Mouse (Mus musculus): Measurements from ENCODE around the gene Mgat1.

Mgat1 gene

GRCm38 (mm10) chr11:49241471-49241870 is 2.5 kb upstream of the Mgat1 start:
- DNase-seq (ENCODE audit: low spot score): no peak

GRCm38 (mm10) chr11:49242944-49243626 is 906 bp upstream of the Mgat1 start:
- no peak for DNase-seq (ENCODE audit: low spot score)

DNA sequence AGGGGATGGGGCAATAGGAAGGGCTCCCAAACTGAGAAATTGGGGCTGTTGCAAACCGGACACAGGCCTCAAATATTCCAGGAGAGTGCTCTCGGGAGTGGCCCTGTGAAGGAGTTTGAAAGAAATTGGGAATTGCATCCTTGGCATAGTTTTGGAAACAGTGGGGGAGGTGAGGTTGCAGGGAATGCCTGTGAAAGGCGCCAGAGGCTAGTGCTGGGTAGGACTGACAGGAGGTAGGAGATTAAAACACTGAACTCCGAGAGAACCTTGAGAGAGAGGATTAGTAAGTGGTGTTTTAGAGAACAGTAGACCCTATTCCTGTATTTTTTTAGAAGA is 572 bp downstream of the Mgat1 start:
- DNase-seq (ENCODE audit: low spot score): no peak

- peak; percentile 39 for DNase-seq (ENCODE audit: low spot score)
Measured at GRCm38 (mm10) chr11:49245176-49245575, 1.2 kb downstream of the Mgat1 start.

- no peak for DNase-seq (ENCODE audit: low spot score)
Measured at GRCm38 (mm10) chr11:49245634-49246415, 1.8 kb downstream of the Mgat1 start.

GRCm38 (mm10) chr11:49246523-49246922 is 2.5 kb downstream of the Mgat1 start:
- no peak for DNase-seq (ENCODE audit: low spot score)

- DNase-seq (ENCODE audit: low spot score): no peak
Measured at GRCm38 (mm10) chr11:49247255-49247654, 3.3 kb downstream of the Mgat1 start.

GRCm38 (mm10) chr11:49248226-49248973 is 4.4 kb downstream of the Mgat1 start:
- peak; percentile 58 for DNase-seq (ENCODE audit: low spot score)

GRCm38 (mm10) chr11:49248974-49249700 is 5.1 kb downstream of the Mgat1 start:
- DNase-seq (ENCODE audit: low spot score): no peak

GRCm38 (mm10) chr11:49249811-49250421 is 5.9 kb downstream of the Mgat1 start:
- no peak for DNase-seq (ENCODE audit: low spot score)

- peak; percentile 93 for DNase-seq (ENCODE audit: low spot score)
Measured at GRCm38 (mm10) chr11:49250422-49251379, 6.7 kb downstream of the Mgat1 start.

DNA sequence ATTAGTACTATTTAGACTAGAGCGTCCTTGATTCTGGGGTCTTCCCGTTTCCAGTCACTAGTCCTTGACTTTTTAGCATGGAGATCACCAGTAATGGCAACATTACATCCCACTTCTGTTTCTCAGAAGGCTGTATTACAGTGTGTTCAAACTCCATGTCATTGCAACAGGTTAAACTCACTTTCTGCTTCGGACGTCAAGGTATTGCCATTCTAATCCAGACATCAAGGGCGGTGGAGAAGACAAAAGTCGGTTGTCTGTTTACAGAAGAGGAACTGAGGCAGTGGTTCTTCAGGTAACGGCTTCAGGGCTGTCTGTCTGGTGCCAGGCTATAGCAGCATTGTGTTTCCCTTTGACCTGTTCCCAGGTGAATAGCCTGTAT is 7.4 kb downstream of the Mgat1 start:
- DNase-seq (ENCODE audit: low spot score): no peak

- DNase-seq (ENCODE audit: low spot score): no peak
Measured at GRCm38 (mm10) chr11:49252048-49252447, 8.1 kb downstream of the Mgat1 start.

GRCm38 (mm10) chr11:49253035-49253434 is 9.0 kb downstream of the Mgat1 start:
- no peak for DNase-seq (ENCODE audit: low spot score)

DNA sequence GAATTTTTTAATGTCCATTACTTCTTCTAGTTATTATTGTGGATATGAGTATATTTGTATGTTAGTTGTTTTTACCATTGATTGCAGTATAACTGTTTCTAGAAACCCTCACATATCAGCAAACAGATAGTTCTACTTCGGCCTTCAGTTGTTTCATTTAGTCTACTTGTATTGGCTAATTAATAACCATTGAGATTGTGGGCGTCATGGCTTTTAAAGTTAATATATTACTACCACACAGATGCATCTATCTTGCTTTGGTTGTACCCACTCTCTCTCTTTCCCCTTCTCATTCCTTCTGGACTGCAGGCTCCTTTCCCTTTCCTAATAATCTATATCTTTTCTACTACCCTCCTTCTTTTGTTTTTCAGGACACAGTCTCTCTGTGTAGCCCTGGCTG is 15.3 kb downstream of the Mgat1 start:
- no peak for DNase-seq (ENCODE audit: low spot score)

DNA sequence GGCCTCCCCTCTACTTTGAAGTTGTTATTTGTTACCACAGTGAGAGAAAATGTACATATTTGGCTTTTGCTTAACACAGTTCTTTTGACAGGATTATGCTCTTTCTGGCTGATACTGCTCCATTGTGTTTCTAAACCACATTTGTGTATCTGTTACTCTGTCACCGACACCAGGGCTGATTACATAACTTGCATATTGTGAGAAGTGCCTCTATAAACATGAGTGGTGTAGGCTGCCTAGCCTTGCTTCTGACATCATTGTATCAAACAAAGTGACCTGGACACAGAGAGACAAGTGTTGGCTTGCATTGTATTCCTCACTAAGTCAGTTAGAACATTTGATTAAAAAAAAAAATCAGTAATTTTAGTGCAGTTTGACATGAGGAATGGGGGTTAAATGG is 15.8 kb downstream of the Mgat1 start:
- no peak for DNase-seq (ENCODE audit: low spot score)

GRCm38 (mm10) chr11:49260598-49261312 is 16.8 kb downstream of the Mgat1 start:
- no peak for DNase-seq (ENCODE audit: low spot score)

DNA sequence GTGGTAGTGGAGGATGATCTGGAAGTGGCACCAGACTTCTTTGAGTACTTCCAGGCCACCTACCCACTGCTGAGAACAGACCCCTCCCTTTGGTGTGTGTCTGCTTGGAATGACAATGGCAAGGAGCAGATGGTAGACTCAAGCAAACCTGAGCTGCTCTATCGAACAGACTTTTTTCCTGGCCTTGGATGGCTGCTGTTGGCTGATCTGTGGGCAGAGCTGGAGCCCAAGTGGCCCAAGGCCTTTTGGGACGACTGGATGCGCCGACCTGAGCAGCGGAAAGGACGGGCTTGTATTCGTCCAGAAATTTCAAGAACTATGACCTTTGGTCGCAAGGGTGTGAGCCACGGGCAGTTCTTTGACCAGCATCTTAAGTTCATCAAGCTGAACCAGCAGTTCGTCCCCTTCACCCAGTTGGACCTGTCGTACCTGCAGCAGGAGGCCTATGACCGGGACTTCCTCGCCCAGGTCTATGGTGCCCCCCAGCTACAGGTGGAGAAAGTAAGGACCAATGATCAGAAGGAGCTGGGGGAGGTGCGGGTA is 17.4 kb downstream of the Mgat1 start:
- no peak for DNase-seq (ENCODE audit: low spot score)

DNA sequence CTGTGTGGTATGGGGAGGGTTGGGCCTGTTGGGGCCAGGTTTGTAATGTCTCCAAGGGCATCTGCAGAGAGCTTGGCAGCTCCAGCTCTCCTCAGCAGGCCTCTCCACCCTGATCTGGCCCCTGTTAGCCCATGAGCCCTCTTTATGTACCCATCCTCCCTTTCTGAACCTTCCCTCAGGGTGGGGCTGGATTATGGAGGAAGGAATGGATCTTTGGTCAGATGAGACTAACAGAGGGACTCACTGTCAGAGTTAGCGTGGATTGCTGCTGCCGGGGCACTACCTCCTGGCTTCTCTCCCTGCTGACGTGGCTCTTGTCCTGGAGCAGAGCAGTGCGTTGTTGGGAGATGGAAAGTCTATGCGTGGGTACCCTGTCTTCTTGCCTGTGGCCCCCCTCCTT is 18.3 kb downstream of the Mgat1 start:
- DNase-seq (ENCODE audit: low spot score): no peak

DNA sequence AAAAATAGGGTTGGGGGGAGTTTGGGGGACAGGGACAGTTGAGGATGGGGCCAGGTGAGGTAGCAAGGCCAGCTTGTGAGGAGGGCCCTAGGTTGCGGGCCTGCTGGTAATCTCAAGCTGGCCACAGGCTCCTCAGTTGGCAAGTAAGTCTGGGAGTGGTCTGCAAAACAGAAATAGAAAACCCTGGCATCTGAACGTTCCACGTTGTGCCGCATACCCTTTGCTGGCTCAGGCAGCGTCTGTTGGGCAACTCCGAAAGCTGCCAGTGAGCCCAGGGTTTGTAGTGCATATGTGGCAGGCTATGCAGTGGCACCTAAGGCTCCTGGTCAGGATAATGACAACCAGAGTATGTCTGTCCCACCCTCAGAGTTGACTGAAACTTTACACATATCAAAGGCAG is 19.2 kb downstream of the Mgat1 start:
- no peak for DNase-seq (ENCODE audit: low spot score)

All from urinary bladder, postnatal 14 days (tissue).